Mouse (Mus musculus) right cerebral cortex, adult 2 months (tissue): ENCODE measurements around the gene Best1.

Experiments
- DNase-seq, 2 experiments: peaks; one replicate each; pipeline ENCODE4 v3.0.0; 2021 to 2022; ENCODE audit warnings: low spot score in 2 of 2

Best1 gene

DNA sequence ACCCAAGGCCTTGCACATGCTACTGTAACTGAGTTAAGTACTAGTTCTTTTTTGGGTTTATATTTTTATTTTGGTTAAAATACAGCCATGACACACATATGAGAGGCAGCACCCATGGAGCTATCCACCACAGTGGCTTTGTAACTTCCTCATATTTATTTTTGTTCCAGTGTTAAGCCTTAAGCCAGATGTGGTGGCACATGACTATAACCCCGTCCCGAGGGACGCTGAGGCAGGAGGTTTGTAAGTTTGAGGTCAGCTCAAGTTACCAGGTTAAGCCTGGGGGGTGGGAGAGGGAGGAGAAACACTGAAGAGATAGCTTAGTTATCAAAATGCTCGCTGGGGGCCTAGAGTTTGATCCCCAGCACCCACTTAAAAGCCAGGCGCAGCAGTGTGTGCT, 64.9 kb downstream of the Best1 start:
- DNase-seq, result no peak
